Mouse (Mus musculus): Measurements from ENCODE around the gene Ttc25. TPM values are rescaled to one million over a fixed set of nuclear protein-coding genes. Genes with fewer than 3 reads are reported as not detected.

Gene Ttc25
- polyA plus RNA-seq, 1 experiment = 0.06 TPM

DNA sequence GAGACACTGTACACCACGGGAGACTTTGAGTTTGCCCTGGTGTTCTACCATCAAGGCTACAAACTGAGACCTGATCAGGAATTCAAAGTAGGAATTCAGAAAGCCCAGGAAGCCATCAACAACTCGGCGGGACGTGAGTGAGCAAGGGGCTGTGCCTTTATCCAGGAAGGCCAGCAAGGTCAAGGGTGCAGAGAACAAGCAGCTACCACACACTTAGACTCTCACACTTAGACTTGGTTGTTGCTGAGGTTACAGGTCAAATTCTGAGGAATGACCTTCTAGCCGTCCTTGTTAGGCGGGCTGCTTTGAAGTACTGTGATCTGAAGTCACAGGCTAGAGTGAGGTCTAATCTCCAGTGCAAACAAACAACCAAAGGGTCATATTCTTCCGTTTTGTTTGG, 14.1 kb downstream of the Ttc25 start:
- TF ChIP-seq FOSL1 (IDR thresholded peaks at IDR 0.05; ENCODE audit: insufficient read depth, low read length, poor library complexity, severe bottlenecking) (no peak), CTCF (IDR thresholded peaks at IDR 0.05; ENCODE audit: control insufficient read depth, insufficient read depth, insufficient read length) (no peak), MYOD1 (IDR thresholded peaks at IDR 0.05; ENCODE audit: control insufficient read depth, insufficient read length, low read depth) (no peak), USF1 (IDR thresholded peaks at IDR 0.05; ENCODE audit: low read depth) (no peak), MYOG (IDR thresholded peaks at IDR 0.05; ENCODE audit: control insufficient read depth, extremely low read depth, insufficient read length) (no peak), CEBPB (IDR thresholded peaks at IDR 0.05; ENCODE audit: low read depth) (no peak), MAX (IDR thresholded peaks at IDR 0.05) (no peak)
- Histone ChIP-seq H3K36me3 (ENCODE audit: control insufficient read depth, insufficient read depth) (no peaks in the 10 kb centered on the region), H3K79me3 (ENCODE audit: low read depth) (no peaks in the 10 kb centered on the region), H3K27me3 (ENCODE audit: control insufficient read depth, insufficient read depth, insufficient read length) (peaks cover 7% of the 10 kb centered on the region), H3ac (ENCODE audit: control insufficient read depth, insufficient read length, low read depth) (no peak overlapping the region), H3K79me2 (ENCODE audit: control insufficient read depth, insufficient read depth) (no peaks in the 10 kb centered on the region), H3K4me3 (ENCODE audit: insufficient read depth, poor library complexity, severe bottlenecking) (no peak overlapping the region)

DNA sequence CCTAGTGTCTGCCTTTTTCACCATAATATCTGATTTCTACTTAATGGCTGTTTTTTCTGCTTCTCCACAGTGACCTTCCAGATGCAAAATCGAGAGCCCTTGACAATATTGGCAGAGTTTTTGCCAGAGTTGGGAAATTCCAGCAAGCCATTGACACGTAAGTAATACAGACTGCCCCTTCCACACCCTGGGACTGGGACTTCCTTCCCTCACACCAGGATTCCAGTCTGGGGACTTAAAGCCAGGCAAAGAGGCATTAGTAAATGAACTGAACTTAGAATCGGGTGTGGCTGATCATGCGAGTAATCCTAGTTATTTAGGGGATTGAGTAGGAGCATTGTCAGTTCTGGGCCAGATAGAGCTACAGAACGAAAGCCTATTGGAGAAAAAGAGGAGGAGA, 16.3 kb downstream of the Ttc25 start:
- no peak overlapping the region for H3ac ChIP-seq (ENCODE audit: control insufficient read depth, insufficient read length, low read depth)
- TF ChIP-seq FOSL1 (IDR thresholded peaks at IDR 0.05; ENCODE audit: insufficient read depth, low read length, poor library complexity, severe bottlenecking) (no peak), USF1 (IDR thresholded peaks at IDR 0.05; ENCODE audit: low read depth) (no peak), CEBPB (IDR thresholded peaks at IDR 0.05; ENCODE audit: low read depth) (no peak), CTCF (IDR thresholded peaks at IDR 0.05; ENCODE audit: control insufficient read depth, insufficient read depth, insufficient read length) (no peak), MYOD1 (IDR thresholded peaks at IDR 0.05; ENCODE audit: control insufficient read depth, insufficient read length, low read depth) (no peak), MAX (IDR thresholded peaks at IDR 0.05) (no peak), MYOG (IDR thresholded peaks at IDR 0.05; ENCODE audit: control insufficient read depth, extremely low read depth, insufficient read length) (no peak)
- H3K4me3 ChIP-seq (ENCODE audit: insufficient read depth, poor library complexity, severe bottlenecking) = no peak overlapping the region
- H3K36me3 ChIP-seq (ENCODE audit: control insufficient read depth, insufficient read depth) = no peaks in the 10 kb centered on the region
- H3K27me3 ChIP-seq (ENCODE audit: control insufficient read depth, insufficient read depth, insufficient read length) = peaks cover 7% of the 10 kb centered on the region
- H3K79me2 ChIP-seq (ENCODE audit: control insufficient read depth, insufficient read depth) = no peaks in the 10 kb centered on the region
- no peaks in the 10 kb centered on the region for H3K79me3 ChIP-seq (ENCODE audit: low read depth)

DNA sequence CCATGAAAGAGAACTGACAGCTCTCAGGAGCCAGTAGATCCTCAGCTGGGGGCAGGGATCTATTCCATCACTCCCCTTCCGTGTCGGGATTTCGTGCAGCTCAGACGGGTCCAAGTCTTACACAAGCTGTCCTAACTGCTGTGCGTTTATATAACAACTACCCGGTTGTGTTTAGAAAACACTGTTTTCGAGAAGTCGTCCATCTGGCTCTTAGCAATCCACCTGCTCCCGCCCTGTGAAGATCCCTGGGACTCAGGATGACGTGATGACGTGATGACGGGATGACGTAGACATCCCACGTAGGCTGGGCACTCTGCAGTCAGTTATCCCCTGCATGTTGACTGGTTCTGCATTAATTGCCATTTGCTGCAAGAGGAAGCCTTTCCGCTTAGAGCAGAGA, 18.9 kb downstream of the Ttc25 start:
- no peaks in the 10 kb centered on the region for H3K79me3 ChIP-seq (ENCODE audit: low read depth)
- no peaks in the 10 kb centered on the region for H3K79me2 ChIP-seq (ENCODE audit: control insufficient read depth, insufficient read depth)
- no peak overlapping the region for H3K4me3 ChIP-seq (ENCODE audit: insufficient read depth, poor library complexity, severe bottlenecking)
- TF ChIP-seq MAX (IDR thresholded peaks at IDR 0.05) (no peak), FOSL1 (IDR thresholded peaks at IDR 0.05; ENCODE audit: insufficient read depth, low read length, poor library complexity, severe bottlenecking) (no peak), MYOD1 (IDR thresholded peaks at IDR 0.05; ENCODE audit: control insufficient read depth, insufficient read length, low read depth) (no peak), CEBPB (IDR thresholded peaks at IDR 0.05; ENCODE audit: low read depth) (no peak), MYOG (IDR thresholded peaks at IDR 0.05; ENCODE audit: control insufficient read depth, extremely low read depth, insufficient read length) (no peak), USF1 (IDR thresholded peaks at IDR 0.05; ENCODE audit: low read depth) (no peak), CTCF (IDR thresholded peaks at IDR 0.05; ENCODE audit: control insufficient read depth, insufficient read depth, insufficient read length) (no peak)
- no peak overlapping the region for H3ac ChIP-seq (ENCODE audit: control insufficient read depth, insufficient read length, low read depth)
- H3K27me3 ChIP-seq (ENCODE audit: control insufficient read depth, insufficient read depth, insufficient read length) = peaks cover 3% of the 10 kb centered on the region
- H3K36me3 ChIP-seq (ENCODE audit: control insufficient read depth, insufficient read depth) = no peaks in the 10 kb centered on the region

DNA sequence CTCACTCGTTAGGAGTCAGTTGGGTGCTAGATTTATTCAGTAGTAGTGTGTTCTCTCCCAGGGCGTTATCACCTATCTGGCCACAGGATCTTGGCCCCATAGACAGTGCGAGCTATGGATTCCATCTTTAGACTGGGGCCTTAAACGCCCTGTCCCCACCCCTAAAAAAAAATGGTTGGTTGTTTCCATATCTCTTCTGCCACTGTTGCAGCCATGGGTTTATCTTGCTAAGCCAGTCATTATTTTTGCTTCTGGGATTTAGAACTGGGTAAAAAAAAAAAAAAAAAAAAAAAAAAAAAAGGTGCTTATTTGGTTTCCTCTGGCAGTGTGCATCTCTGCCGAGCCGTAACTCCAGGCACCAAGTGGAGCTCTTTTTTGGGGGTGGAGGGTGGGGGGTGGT, 19.3 kb downstream of the Ttc25 start:
- H3K79me3 ChIP-seq (ENCODE audit: low read depth) = no peaks in the 10 kb centered on the region
- no peaks in the 10 kb centered on the region for H3K27me3 ChIP-seq (ENCODE audit: control insufficient read depth, insufficient read depth, insufficient read length)
- TF ChIP-seq FOSL1 (IDR thresholded peaks at IDR 0.05; ENCODE audit: insufficient read depth, low read length, poor library complexity, severe bottlenecking) = no peak
- TF ChIP-seq MYOD1 (IDR thresholded peaks at IDR 0.05; ENCODE audit: control insufficient read depth, insufficient read length, low read depth) = no peak
- no peak for TF ChIP-seq MYOG (IDR thresholded peaks at IDR 0.05; ENCODE audit: control insufficient read depth, extremely low read depth, insufficient read length)
- TF ChIP-seq CEBPB (IDR thresholded peaks at IDR 0.05; ENCODE audit: low read depth) = no peak

DNA sequence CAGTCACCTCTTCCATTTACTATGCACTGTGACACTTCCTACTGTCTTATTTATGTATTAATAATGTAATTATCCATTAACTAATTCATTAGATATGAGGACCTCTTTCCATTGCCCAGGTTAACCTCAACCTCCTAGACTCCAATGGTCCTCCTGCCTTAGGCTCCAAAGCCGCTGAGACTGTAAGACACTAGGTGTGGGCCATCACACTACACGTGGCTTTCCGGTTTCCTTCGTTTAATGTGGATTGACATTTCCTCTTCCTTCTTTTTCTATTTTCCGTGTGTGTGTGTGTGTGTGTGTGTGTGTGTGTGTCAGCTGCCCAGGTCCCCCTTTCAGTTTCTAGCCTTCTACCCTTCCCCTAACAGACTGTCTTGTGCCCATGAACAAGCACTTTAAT, 21.8 kb downstream of the Ttc25 start:
- Histone ChIP-seq H3K4me3 (ENCODE audit: insufficient read depth, poor library complexity, severe bottlenecking) (no peak overlapping the region), H3K27me3 (ENCODE audit: control insufficient read depth, insufficient read depth, insufficient read length) (no peaks in the 10 kb centered on the region), H3K79me2 (ENCODE audit: control insufficient read depth, insufficient read depth) (no peaks in the 10 kb centered on the region), H3K36me3 (ENCODE audit: control insufficient read depth, insufficient read depth) (no peaks in the 10 kb centered on the region), H3ac (ENCODE audit: control insufficient read depth, insufficient read length, low read depth) (no peak overlapping the region), H3K79me3 (ENCODE audit: low read depth) (no peaks in the 10 kb centered on the region)
- TF ChIP-seq MYOD1 (IDR thresholded peaks at IDR 0.05; ENCODE audit: control insufficient read depth, insufficient read length, low read depth) (no peak), MYOG (IDR thresholded peaks at IDR 0.05; ENCODE audit: control insufficient read depth, extremely low read depth, insufficient read length) (no peak), CTCF (IDR thresholded peaks at IDR 0.05; ENCODE audit: control insufficient read depth, insufficient read depth, insufficient read length) (no peak), MAX (IDR thresholded peaks at IDR 0.05) (no peak), USF1 (IDR thresholded peaks at IDR 0.05; ENCODE audit: low read depth) (no peak), FOSL1 (IDR thresholded peaks at IDR 0.05; ENCODE audit: insufficient read depth, low read length, poor library complexity, severe bottlenecking) (no peak)

More for the DNA sequence above, 19.3 kb downstream of the Ttc25 start:
- Histone ChIP-seq H3K36me3 (ENCODE audit: control insufficient read depth, insufficient read depth) (no peaks in the 10 kb centered on the region), H3K79me2 (ENCODE audit: control insufficient read depth, insufficient read depth) (no peaks in the 10 kb centered on the region), H3K4me3 (ENCODE audit: insufficient read depth, poor library complexity, severe bottlenecking) (no peak overlapping the region), H3ac (ENCODE audit: control insufficient read depth, insufficient read length, low read depth) (no peak overlapping the region)

DNA sequence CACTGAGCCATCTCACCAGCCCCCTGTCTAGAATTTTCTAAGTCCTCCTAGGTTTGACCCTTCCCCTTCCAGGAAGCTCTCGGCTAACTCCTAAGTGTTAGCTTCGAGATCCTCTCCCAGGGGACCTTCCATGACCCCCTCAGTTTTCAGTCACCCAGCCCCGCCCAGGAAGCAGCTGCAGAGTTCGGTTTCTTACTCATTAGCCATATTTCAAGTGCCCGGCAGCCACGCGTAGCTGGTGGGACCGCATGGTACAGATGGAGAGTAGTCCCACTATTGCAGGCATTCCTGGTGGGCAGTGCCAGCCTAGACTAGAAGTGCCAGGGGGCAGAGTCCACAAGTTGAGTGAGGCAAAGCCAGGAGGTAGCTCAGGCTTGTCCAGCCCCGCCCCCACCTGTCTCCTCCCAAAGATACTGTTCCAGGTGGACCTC, 22.4 kb downstream of the Ttc25 start:
- TF ChIP-seq FOSL1 (IDR thresholded peaks at IDR 0.05; ENCODE audit: insufficient read depth, low read length, poor library complexity, severe bottlenecking) (no peak), CTCF (IDR thresholded peaks at IDR 0.05; ENCODE audit: control insufficient read depth, insufficient read depth, insufficient read length) (no peak), MYOD1 (IDR thresholded peaks at IDR 0.05; ENCODE audit: control insufficient read depth, insufficient read length, low read depth) (no peak), MAX (IDR thresholded peaks at IDR 0.05) (no peak), USF1 (IDR thresholded peaks at IDR 0.05; ENCODE audit: low read depth) (no peak), CEBPB (IDR thresholded peaks at IDR 0.05; ENCODE audit: low read depth) (no peak), MYOG (IDR thresholded peaks at IDR 0.05; ENCODE audit: control insufficient read depth, extremely low read depth, insufficient read length) (no peak)
- Histone ChIP-seq H3K79me3 (ENCODE audit: low read depth) (no peaks in the 10 kb centered on the region), H3K27me3 (ENCODE audit: control insufficient read depth, insufficient read depth, insufficient read length) (no peaks in the 10 kb centered on the region), H3K36me3 (ENCODE audit: control insufficient read depth, insufficient read depth) (no peaks in the 10 kb centered on the region), H3K4me3 (ENCODE audit: insufficient read depth, poor library complexity, severe bottlenecking) (no peak overlapping the region), H3K79me2 (ENCODE audit: control insufficient read depth, insufficient read depth) (no peaks in the 10 kb centered on the region), H3ac (ENCODE audit: control insufficient read depth, insufficient read length, low read depth) (no peak overlapping the region)

Data from C2C12 (cell line).